Mouse (Mus musculus) gastrocnemius, postnatal 10 days (tissue): ENCODE results near the gene Dohh. TPM values are rescaled to one million over a fixed set of nuclear protein-coding genes. Genes with fewer than 3 reads are reported as not detected.

Experiments used
- DNase-seq: peaks from one replicate; pipeline ENCODE4 v3.0.0; 2021; ENCODE audit warnings: mixed read lengths
- total RNA-seq, 2 experiments: library from RNA; stranded (reverse); gene quantifications; 2 replicates each; pipeline ENCODE4 v1.2.3; 2021

Dohh gene
- total RNA-seq, 2 experiments from 2014 or later = 40.3 to 46.7 TPM

GRCm38 (mm10) chr10:81384605-81384982, 366 bp downstream of the Dohh start:
- no peak for DNase-seq

DNA sequence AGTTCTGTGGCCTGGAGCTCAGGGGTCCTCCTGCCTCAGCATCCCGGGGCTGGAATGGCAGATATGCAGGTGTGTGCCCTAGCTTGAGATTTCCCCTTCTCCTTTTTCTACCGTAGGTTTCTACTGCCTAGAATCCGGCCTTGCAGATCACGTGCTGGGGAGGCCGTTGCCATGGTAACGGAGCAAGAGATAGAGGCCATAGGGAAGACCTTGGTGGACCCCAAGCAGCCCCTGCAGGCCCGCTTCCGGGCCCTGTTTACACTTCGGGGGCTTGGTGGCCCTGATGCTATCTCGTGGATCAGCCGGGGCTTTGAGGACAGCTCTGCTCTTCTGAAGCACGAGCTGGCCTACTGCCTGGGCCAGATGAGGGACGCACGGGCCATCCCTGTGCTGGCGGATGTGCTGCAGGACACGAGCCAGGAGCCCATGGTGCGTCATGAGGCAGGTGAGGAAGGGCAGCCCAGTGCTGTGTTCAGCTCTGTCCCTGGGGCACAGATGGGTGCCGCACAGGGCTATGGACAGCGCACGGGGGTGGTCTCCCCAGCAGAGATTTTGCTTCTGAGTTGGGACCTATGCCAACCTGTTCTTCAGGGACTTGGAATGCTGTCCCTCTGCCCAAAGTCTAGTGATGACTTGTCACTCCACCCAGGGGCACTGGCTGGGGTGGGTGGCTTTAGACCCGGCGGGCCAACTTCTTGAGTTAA, 1.5 kb downstream of the Dohh start:
- no peak for DNase-seq

GRCm38 (mm10) chr10:81387716-81388115, 3.5 kb downstream of the Dohh start:
- no peak for DNase-seq

GRCm38 (mm10) chr10:81388505-81389055, 4.4 kb downstream of the Dohh start, which contains the start of gene Gm48552:
TSS of gene Gm48552 (plus strand) at chr10:81389005.
- DNase-seq = no peak

DNA sequence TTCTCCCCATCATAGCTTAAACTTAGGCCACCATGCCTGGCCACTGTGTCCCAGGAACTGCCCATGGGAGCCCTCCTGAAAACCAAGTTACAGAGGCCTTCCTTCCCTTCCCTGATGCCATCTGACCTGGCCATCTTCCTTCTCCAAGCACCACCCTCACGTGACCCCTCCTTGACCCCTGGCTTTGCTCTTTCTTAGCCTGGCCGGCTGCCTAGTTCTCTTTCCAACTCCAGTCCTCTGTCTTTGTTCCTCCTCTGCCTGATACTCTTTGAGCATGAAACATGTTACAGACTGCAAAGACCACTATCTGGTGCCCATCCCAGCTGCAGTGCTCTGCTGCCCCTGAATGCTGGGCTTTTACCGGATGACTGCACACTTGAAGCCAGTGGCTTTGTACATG, 5.1 kb downstream of the Dohh start:
- no peak for DNase-seq

GRCm38 (mm10) chr10:81389801-81390677, 5.8 kb downstream of the Dohh start:
- peak; percentile 82 for DNase-seq

- no peak for DNase-seq
These were observed 6.4 kb downstream of the Dohh start for GRCm38 (mm10) chr10:81390678-81390965.

DNA sequence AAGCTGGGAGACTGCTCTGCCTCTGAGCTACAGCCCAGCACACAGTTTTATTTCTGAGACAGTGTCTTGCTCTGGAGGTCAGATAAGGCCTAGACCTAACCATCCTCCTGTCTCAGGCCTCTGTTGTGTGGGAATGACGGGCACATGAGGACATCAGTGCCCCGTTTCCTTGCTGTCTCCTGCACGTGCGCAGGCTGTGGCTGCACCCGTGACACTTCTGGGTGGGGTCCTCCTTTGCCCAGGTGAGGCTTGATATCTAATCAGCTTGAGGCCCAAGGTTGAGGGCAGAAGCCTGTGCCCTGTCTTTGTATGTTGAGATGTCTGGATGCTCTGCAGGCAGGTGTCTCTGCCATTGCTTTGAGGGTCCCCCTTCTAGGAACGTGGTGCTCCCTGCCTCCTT, 8.0 kb downstream of the Dohh start:
- no peak for DNase-seq

DNA sequence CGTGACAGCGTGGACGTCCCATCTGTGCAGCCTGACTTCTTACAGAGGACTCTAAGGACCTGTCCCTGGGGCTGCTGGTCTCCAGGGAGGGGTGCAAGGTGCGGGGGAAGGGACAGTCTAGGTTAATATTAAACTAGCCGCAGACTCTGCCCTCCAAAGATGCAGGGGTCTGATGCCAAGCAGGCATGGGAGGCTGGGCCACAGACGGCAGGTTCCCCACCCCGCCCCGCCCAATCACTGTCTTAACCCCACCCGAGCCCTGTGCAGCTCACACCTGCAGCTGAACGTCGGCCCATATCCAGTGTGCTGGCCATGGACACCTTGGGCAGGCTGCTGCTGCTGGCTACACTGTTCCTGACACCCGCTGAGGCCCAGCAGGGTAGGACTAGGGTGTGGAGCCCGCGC, 8.6 kb downstream of the Dohh start, which contains the start of gene Smim24:
Smim24 (plus strand) TSS at position 271 of the 405 bp plus-strand sequence.
- no peak for DNase-seq

GRCm38 (mm10) chr10:81393456-81394063, 9.3 kb downstream of the Dohh start:
- no peak for DNase-seq

- DNase-seq = peak; percentile 75
These were observed 10.9 kb downstream of the Dohh start for GRCm38 (mm10) chr10:81395127-81395526.

DNA sequence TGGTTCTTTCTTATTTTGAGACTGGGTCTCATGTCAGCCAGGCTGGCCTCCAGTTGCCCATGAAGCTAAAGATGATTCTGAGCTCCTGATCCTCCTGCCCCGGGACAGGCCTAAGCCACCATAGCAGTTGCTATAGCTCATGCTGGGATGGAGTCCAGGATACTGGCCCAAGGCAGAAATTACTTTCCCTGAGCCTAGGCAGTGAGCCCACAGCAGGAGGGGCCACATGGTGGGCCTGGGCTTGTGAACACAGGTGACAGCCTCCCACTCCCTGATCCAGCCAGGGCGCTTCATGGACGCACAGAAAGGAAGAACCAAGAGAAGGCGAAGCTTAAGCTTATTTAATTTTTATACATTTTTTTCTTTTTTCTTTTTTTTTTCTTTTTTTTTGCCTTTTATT, 11.6 kb downstream of the Dohh start:
- DNase-seq = no peak

DNA sequence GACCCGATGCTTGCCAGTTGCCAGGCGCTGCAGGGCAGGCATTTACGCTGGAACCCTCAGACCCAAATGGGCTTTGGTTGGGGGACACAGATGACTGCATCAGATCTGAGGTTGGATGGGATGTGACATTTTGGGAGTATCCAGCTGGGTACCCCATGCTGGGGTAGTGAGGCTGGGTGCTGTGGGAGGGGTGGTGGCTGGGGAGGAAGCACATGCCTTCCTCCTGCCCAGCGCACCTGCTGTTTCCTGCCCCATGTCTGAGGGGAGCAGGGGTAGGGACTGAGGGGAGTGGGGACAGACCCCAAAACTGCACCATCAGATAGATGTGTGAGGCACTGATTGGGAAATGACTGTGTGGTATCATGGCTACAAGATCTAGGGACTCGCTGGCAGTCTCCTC, 12.5 kb downstream of the Dohh start:
- DNase-seq = no peak

DNA sequence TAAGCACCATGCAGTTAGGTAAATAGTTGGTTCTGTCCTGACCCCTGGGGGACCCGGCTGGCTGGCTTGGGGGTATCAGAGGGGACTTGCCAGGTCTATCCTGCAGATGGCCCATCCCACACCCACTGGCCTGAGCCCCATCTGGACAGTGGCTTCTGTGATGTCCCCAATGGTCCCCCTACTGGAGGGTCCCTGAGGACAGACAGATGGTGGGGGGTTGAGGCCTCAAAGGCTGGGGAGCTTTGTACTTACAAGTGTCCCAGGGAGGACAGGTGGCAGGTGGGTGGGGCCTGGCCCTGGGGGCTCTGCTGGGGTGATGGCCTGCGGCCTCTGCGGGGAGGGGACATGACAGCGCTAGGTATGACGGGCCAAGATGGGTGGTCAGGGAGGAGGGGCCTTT, 15.1 kb downstream of the Dohh start:
- DNase-seq = no peak

- DNase-seq = no peak
These were observed 15.6 kb downstream of the Dohh start for GRCm38 (mm10) chr10:81399798-81400308.

DNA sequence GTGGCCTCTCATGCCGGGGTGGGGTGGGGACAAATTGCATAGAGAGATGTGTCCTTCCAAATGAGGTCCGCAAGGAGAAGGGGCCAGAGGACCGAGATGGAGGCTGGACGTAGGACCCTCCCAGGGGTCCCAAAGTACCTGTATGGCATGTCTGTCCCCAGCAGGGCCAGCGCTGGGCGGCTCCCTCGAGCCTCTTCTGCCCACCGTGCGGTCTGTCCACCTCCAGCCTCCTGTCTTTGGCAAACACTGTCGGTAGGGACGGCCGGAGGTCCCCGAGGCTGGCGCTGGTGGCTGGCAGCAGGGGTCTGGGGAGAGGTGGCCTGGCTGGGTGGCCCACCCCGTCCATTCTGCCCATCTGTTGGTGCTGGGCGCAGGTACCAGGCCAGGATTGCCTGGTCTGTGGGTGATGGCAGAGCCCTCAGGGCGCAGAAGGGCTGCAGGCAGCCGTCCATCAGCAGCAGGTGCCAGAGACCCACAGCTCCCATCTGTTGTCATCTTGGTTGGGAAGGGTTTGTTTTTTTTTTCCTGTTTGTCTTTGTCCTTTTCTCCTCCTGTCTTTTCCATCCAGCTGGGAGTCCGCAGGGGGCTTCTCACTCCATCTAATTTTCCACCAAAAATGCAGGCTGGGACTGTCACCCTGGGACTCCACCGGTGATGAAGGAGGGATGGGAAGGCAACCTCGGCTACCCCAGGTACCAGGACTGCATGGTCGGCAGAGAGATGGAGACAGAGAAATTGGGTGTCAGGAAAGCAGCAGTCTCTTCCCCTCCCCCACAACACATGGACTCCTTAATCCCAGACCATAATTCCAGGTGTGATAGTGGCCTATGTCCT, 16.4 kb downstream of the Dohh start:
- DNase-seq = no peak

DNA sequence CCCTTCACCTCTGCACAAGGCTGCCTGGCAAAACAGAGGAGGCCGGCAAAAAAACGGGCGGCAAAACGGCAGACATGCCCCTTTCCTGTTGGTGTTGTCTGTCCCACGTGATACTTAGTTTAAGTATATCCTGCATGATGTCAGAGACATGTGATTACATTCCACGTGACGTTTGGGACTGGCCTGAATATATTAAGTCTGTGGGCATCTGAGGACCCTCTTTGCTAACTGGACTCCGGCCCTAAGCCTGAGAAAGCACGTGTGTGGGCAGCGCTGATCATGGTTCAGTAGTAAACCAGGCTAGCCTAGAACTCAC, 16.9 kb downstream of the Dohh start:
- DNase-seq = no peak

DNA sequence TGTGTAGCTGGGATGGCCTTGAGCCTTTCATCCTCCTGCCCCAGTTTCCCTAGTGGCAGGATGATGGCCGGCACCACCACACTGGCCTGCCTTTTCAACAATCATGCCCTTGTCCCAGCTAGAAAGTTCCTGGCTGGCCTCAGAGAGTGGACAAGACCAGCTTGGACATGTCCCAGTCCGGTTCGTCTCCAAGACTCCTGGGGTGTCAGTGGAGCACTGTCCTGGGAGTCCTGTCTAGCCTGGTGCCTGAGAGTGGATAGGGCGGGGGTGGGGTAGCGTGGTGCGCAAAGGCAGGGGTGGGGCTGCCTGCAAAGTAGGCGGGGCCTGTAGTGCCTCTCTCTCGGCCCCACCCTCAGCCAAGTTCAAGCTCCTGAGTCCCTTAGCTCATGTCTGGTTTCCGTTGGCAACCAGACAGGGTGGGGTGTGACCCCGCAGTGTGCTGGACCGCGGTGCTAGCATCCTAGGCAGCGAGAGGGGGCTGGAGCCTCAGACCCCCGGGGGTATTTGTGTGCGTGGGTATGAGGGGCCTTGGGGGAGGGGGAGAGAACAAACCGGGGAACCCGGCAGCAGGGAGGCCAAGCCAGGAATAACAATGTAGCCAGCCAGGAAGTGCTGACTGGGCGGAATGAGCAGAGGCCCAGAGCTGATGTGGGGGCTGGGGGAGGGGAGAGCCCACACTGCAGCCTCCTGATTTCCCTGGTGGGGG, 17.4 kb downstream of the Dohh start:
- DNase-seq = peak; percentile 72

GRCm38 (mm10) chr10:81402227-81402765, 18.1 kb downstream of the Dohh start:
- DNase-seq = no peak

DNA sequence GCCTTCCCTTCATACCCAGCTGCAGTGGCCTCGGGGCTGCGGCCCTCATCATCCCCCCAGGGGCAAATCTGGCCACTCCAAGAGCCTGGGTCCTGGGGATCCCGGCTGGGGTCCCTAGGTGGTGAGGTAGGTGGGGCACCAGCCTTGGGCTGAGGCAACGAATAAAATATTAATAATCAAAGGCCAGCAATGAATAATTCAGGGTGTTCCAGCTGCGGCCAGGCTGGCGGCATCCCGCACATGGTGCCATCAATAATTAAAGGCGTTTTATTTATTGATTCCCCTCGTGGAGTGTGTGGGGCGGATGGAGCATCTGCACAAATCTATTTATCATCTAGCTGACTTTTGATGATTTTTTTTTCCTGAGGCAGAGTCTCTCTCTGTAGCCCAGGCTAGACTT, 19.3 kb downstream of the Dohh start:
- no peak for DNase-seq

- DNase-seq = no peak
These were observed 19.9 kb downstream of the Dohh start for GRCm38 (mm10) chr10:81404082-81404481.
